Mouse (Mus musculus): Measurements from ENCODE around the gene Cpe. TPM values are rescaled to one million over a fixed set of nuclear protein-coding genes. Genes with fewer than 3 reads are reported as not detected.

Cpe gene
- polyA plus RNA-seq, 1 experiment = 79.2 TPM

GRCm38 (mm10) chr8:64620365-64621150 lies 72.3 kb downstream of the Cpe start:
- no peaks in the 10 kb centered on the region for H3K79me3 ChIP-seq (ENCODE audit: low read depth)
- H3K4me3 ChIP-seq (ENCODE audit: insufficient read depth, poor library complexity, severe bottlenecking) = no peak overlapping the region
- no peaks in the 10 kb centered on the region for H3K79me2 ChIP-seq (ENCODE audit: control insufficient read depth, insufficient read depth)
- H3ac ChIP-seq (ENCODE audit: control insufficient read depth, insufficient read length, low read depth) = no peak overlapping the region
- H3K27me3 ChIP-seq (ENCODE audit: control insufficient read depth, insufficient read depth, insufficient read length) = no peaks in the 10 kb centered on the region
- H3K36me3 ChIP-seq (ENCODE audit: control insufficient read depth, insufficient read depth) = no peaks in the 10 kb centered on the region
- TF ChIP-seq MYOG (IDR thresholded peaks at IDR 0.05; ENCODE audit: control insufficient read depth, extremely low read depth, insufficient read length) = no peak
- TF ChIP-seq MYOD1 (IDR thresholded peaks at IDR 0.05; ENCODE audit: control insufficient read depth, insufficient read length, low read depth) = no peak
- no peak for TF ChIP-seq CEBPB (IDR thresholded peaks at IDR 0.05; ENCODE audit: low read depth)
- no peak for TF ChIP-seq CTCF (IDR thresholded peaks at IDR 0.05; ENCODE audit: control insufficient read depth, insufficient read depth, insufficient read length)
- no peak for TF ChIP-seq FOSL1 (IDR thresholded peaks at IDR 0.05; ENCODE audit: insufficient read depth, low read length, poor library complexity, severe bottlenecking)
- no peak for TF ChIP-seq MAX (IDR thresholded peaks at IDR 0.05)
- TF ChIP-seq USF1 (IDR thresholded peaks at IDR 0.05; ENCODE audit: low read depth) = no peak

GRCm38 (mm10) chr8:64619661-64620060 lies 73.2 kb downstream of the Cpe start:
- Histone ChIP-seq H3K79me2 (ENCODE audit: control insufficient read depth, insufficient read depth) (no peaks in the 10 kb centered on the region), H3ac (ENCODE audit: control insufficient read depth, insufficient read length, low read depth) (no peak overlapping the region), H3K36me3 (ENCODE audit: control insufficient read depth, insufficient read depth) (peaks cover 7% of the 10 kb centered on the region), H3K79me3 (ENCODE audit: low read depth) (no peaks in the 10 kb centered on the region), H3K27me3 (ENCODE audit: control insufficient read depth, insufficient read depth, insufficient read length) (no peaks in the 10 kb centered on the region), H3K4me3 (ENCODE audit: insufficient read depth, poor library complexity, severe bottlenecking) (no peak overlapping the region)
- no peak for TF ChIP-seq MAX (IDR thresholded peaks at IDR 0.05)
- no peak for TF ChIP-seq CTCF (IDR thresholded peaks at IDR 0.05; ENCODE audit: control insufficient read depth, insufficient read depth, insufficient read length)
- TF ChIP-seq MYOG (IDR thresholded peaks at IDR 0.05; ENCODE audit: control insufficient read depth, extremely low read depth, insufficient read length) = no peak
- TF ChIP-seq FOSL1 (IDR thresholded peaks at IDR 0.05; ENCODE audit: insufficient read depth, low read length, poor library complexity, severe bottlenecking) = no peak
- no peak for TF ChIP-seq USF1 (IDR thresholded peaks at IDR 0.05; ENCODE audit: low read depth)
- TF ChIP-seq MYOD1 (IDR thresholded peaks at IDR 0.05; ENCODE audit: control insufficient read depth, insufficient read length, low read depth) = no peak
- TF ChIP-seq CEBPB (IDR thresholded peaks at IDR 0.05; ENCODE audit: low read depth) = no peak

GRCm38 (mm10) chr8:64618618-64619017 lies 74.2 kb downstream of the Cpe start:
- Histone ChIP-seq H3K79me2 (ENCODE audit: control insufficient read depth, insufficient read depth) (no peaks in the 10 kb centered on the region), H3ac (ENCODE audit: control insufficient read depth, insufficient read length, low read depth) (no peak overlapping the region)
- TF ChIP-seq MYOD1 (IDR thresholded peaks at IDR 0.05; ENCODE audit: control insufficient read depth, insufficient read length, low read depth) = no peak
- TF ChIP-seq CTCF (IDR thresholded peaks at IDR 0.05; ENCODE audit: control insufficient read depth, insufficient read depth, insufficient read length) = peak; percentile 55
- TF ChIP-seq USF1 (IDR thresholded peaks at IDR 0.05; ENCODE audit: low read depth) = no peak
- no peak for TF ChIP-seq CEBPB (IDR thresholded peaks at IDR 0.05; ENCODE audit: low read depth)
- no peak for TF ChIP-seq MYOG (IDR thresholded peaks at IDR 0.05; ENCODE audit: control insufficient read depth, extremely low read depth, insufficient read length)
- no peak for TF ChIP-seq FOSL1 (IDR thresholded peaks at IDR 0.05; ENCODE audit: insufficient read depth, low read length, poor library complexity, severe bottlenecking)
- no peak for TF ChIP-seq MAX (IDR thresholded peaks at IDR 0.05)

GRCm38 (mm10) chr8:64616566-64616965 lies 76.3 kb downstream of the Cpe start:
- TF ChIP-seq USF1 (IDR thresholded peaks at IDR 0.05; ENCODE audit: low read depth) (no peak), MAX (IDR thresholded peaks at IDR 0.05) (no peak), CEBPB (IDR thresholded peaks at IDR 0.05; ENCODE audit: low read depth) (no peak), CTCF (IDR thresholded peaks at IDR 0.05; ENCODE audit: control insufficient read depth, insufficient read depth, insufficient read length) (no peak), FOSL1 (IDR thresholded peaks at IDR 0.05; ENCODE audit: insufficient read depth, low read length, poor library complexity, severe bottlenecking) (no peak), MYOG (IDR thresholded peaks at IDR 0.05; ENCODE audit: control insufficient read depth, extremely low read depth, insufficient read length) (no peak), MYOD1 (IDR thresholded peaks at IDR 0.05; ENCODE audit: control insufficient read depth, insufficient read length, low read depth) (no peak)
- Histone ChIP-seq H3ac (ENCODE audit: control insufficient read depth, insufficient read length, low read depth) (no peak overlapping the region), H3K36me3 (ENCODE audit: control insufficient read depth, insufficient read depth) (peaks cover 7% of the 10 kb centered on the region), H3K27me3 (ENCODE audit: control insufficient read depth, insufficient read depth, insufficient read length) (no peaks in the 10 kb centered on the region), H3K79me3 (ENCODE audit: low read depth) (no peaks in the 10 kb centered on the region), H3K4me3 (ENCODE audit: insufficient read depth, poor library complexity, severe bottlenecking) (no peak overlapping the region), H3K79me2 (ENCODE audit: control insufficient read depth, insufficient read depth) (no peaks in the 10 kb centered on the region)

More at GRCm38 (mm10) chr8:64618618-64619017, 74.2 kb downstream of the Cpe start:
- Histone ChIP-seq H3K4me3 (ENCODE audit: insufficient read depth, poor library complexity, severe bottlenecking) (no peak overlapping the region), H3K36me3 (ENCODE audit: control insufficient read depth, insufficient read depth) (peaks cover 7% of the 10 kb centered on the region), H3K79me3 (ENCODE audit: low read depth) (no peaks in the 10 kb centered on the region), H3K27me3 (ENCODE audit: control insufficient read depth, insufficient read depth, insufficient read length) (no peaks in the 10 kb centered on the region)

- H3K79me3 ChIP-seq (ENCODE audit: low read depth) = no peaks in the 10 kb centered on the region
- H3K79me2 ChIP-seq (ENCODE audit: control insufficient read depth, insufficient read depth) = no peaks in the 10 kb centered on the region
- TF ChIP-seq USF1 (IDR thresholded peaks at IDR 0.05; ENCODE audit: low read depth) (peak; percentile 22), CEBPB (IDR thresholded peaks at IDR 0.05; ENCODE audit: low read depth) (no peak)
- no peak overlapping the region for H3ac ChIP-seq (ENCODE audit: control insufficient read depth, insufficient read length, low read depth)
- no peak overlapping the region for H3K4me3 ChIP-seq (ENCODE audit: insufficient read depth, poor library complexity, severe bottlenecking)
- no peaks in the 10 kb centered on the region for H3K27me3 ChIP-seq (ENCODE audit: control insufficient read depth, insufficient read depth, insufficient read length)
- peaks cover 7% of the 10 kb centered on the region for H3K36me3 ChIP-seq (ENCODE audit: control insufficient read depth, insufficient read depth)
Measured at GRCm38 (mm10) chr8:64615459-64615858, 77.4 kb downstream of the Cpe start.

Measured in C2C12 (cell line).